Mouse (Mus musculus) cerebellum, adult 2 months (tissue): Measurements from ENCODE around the gene Crtc2. TPM values are rescaled to one million over a fixed set of nuclear protein-coding genes. Genes with fewer than 3 reads are reported as not detected.

Experiments
- DNase-seq, 2 experiments: peaks; one replicate each; pipeline ENCODE4 v3.0.0; 2021
- H3K27ac ChIP-seq: fragments of 200-500 bp; 2 replicates; pipeline ENCODE4 v1.5.1; 2012; ENCODE audit warnings: low read length, control low read depth, inconsistent platforms; ENCODE audit not compliant: insufficient read depth
- H3K27me3 ChIP-seq: fragments of 200-500 bp; 2 replicates; pipeline ENCODE4 v1.6.1; 2012; ENCODE audit warnings: inconsistent platforms, mild to moderate bottlenecking, low read length, moderate library complexity; ENCODE audit not compliant: control insufficient read depth, insufficient read depth
- H3K4me1 ChIP-seq: fragments of 200-500 bp; 2 replicates; pipeline ENCODE4 v1.6.1; 2011; ENCODE audit warnings: low read length; ENCODE audit not compliant: control insufficient read depth, insufficient read depth
- H3K4me3 ChIP-seq: fragments of 200-500 bp; replicated peaks from 2 replicates; pipeline ENCODE3; 2011; ENCODE audit warnings: mild to moderate bottlenecking, low read depth, low read length, control low read depth; ENCODE audit not compliant: insufficient read depth
- CTCF ChIP-seq: fragments of 200-500 bp; IDR thresholded peaks from 2 replicates; pipeline ENCODE4 v1.5.1; 2011; ENCODE audit warnings: low read depth, mild to moderate bottlenecking, control low read depth, low read length, moderate library complexity, borderline replicate concordance; ENCODE audit not compliant: insufficient read depth
- POLR2A ChIP-seq: fragments of 200-500 bp; IDR thresholded peaks from 2 replicates; pipeline ENCODE4 v1.6.1; 2011; ENCODE audit warnings: low read length, control low read depth, borderline replicate concordance; ENCODE audit not compliant: insufficient read depth
- WGBS: fragments of 180-500 bp; shearing (Covaris S2); methylation state at CpG from one replicate; pipeline ENCODE4 v1.1.7; 2018; 5-methylcytosine and 5-hydroxymethylcytosine counted together
- polyA plus RNA-seq: library from polyadenylated mRNA; depleted of rRNA; stranded (reverse); fragments of >200 nt; gene quantifications from 2 replicates; pipeline ENCODE4 v1.2.3, GENCODE M21; 2012

Crtc2 gene
- polyA plus RNA-seq, 1 experiment, result 78.2 TPM

- 27% methylated on average over 19 of the region's 19 CpGs for WGBS
- H3K4me3 ChIP-seq, result peak overlapping the region; percentile 35
- TF ChIP-seq POLR2A (no peak), CTCF (no peak)
- peak; percentile 96 to 97 for DNase-seq
- H3K27me3 ChIP-seq, result no peaks in the 10 kb centered on the region
- H3K27ac ChIP-seq, result peak overlapping the region; percentile 91
- peaks cover 47% of the 10 kb centered on the region for H3K4me1 ChIP-seq
These were observed 3.0 kb downstream of the Crtc2 start for GRCm38 (mm10) chr3:90256731-90257530.

GRCm38 (mm10) chr3:90258521-90258920 lies 4.6 kb downstream of the Crtc2 start:
- H3K27me3 ChIP-seq, result no peaks in the 10 kb centered on the region
- no peak overlapping the region for H3K4me3 ChIP-seq
- no peak overlapping the region for H3K27ac ChIP-seq
- WGBS, result 87% methylated on average over 4 of the region's 4 CpGs
- DNase-seq, result no peak
- H3K4me1 ChIP-seq, result peaks cover 47% of the 10 kb centered on the region
- no peak for TF ChIP-seq POLR2A
- no peak for TF ChIP-seq CTCF

GRCm38 (mm10) chr3:90263121-90263771 lies 9.3 kb downstream of the Crtc2 start:
- H3K4me1 ChIP-seq, result peaks cover 41% of the 10 kb centered on the region
- no peak overlapping the region for H3K27ac ChIP-seq
- H3K27me3 ChIP-seq, result no peaks in the 10 kb centered on the region
- TF ChIP-seq POLR2A, result no peak
- peak in 1 of 2 experiments; percentile 10 for DNase-seq
- whole genome bisulfite sequencing, result 89% methylated on average over 5 of the region's 5 CpGs
- no peak overlapping the region for H3K4me3 ChIP-seq

GRCm38 (mm10) chr3:90264687-90265033 lies 10.7 kb downstream of the Crtc2 start:
- H3K4me3 ChIP-seq, result peak overlapping the region; percentile 95
- TF ChIP-seq CTCF, result no peak
- no peak for TF ChIP-seq POLR2A
- 21% methylated on average over 10 of the region's 10 CpGs for WGBS
- H3K27ac ChIP-seq, result peak overlapping the region; percentile 69
- DNase-seq, result no peak
- H3K27me3 ChIP-seq, result no peaks in the 10 kb centered on the region
- H3K4me1 ChIP-seq, result peaks cover 27% of the 10 kb centered on the region

GRCm38 (mm10) chr3:90265034-90265931 lies 11.3 kb downstream of the Crtc2 start, which contains the start of gene Dennd4b:
TSS of gene Dennd4b (plus strand) at chr3:90265185.
- Histone ChIP-seq H3K27ac (peak within 1 kb of the TSS; percentile 100), H3K27me3 (no peaks in the 10 kb centered on the region), H3K4me3 (peak within 1 kb of the TSS; percentile 95), H3K4me1 (peaks cover 20% of the 10 kb centered on the region)
- DNase-seq, result peak; percentile 91 to 96
- TF ChIP-seq POLR2A, result peak; percentile 80
- peak; percentile 83 for TF ChIP-seq CTCF
- WGBS, result under 1% methylated on average over 82 of the region's 87 CpGs

GRCm38 (mm10) chr3:90265932-90266741 lies 12.2 kb downstream of the Crtc2 start:
- H3K27me3 ChIP-seq, result no peaks in the 10 kb centered on the region
- TF ChIP-seq CTCF (no peak), POLR2A (peak; percentile 21; the same call in 1 of the 2 replicates)
- 18% methylated on average over 16 of the region's 16 CpGs for WGBS
- H3K4me1 ChIP-seq, result peaks cover 13% of the 10 kb centered on the region
- peak overlapping the region; percentile 100 for H3K27ac ChIP-seq
- DNase-seq, result peak; percentile 54 to 82
- peak overlapping the region; percentile 95 for H3K4me3 ChIP-seq
